Mouse (Mus musculus) hindbrain, embryonic 13.5 days (tissue): ENCODE results near the gene Pde10a. TPM values are rescaled to one million over a fixed set of nuclear protein-coding genes. Genes with fewer than 3 reads are reported as not detected.

Experiments used
- ATAC-seq: fragments of 200-750 bp; cut with Nextera tagmentation; 2 replicates; pipeline ENCODE4 v1.8.0; 2017; ENCODE audit warnings: moderate TSS enrichment; ENCODE audit not compliant: low FRiP score
- H3K27ac ChIP-seq: fragments of 300-500 bp; sonication (generic); 2 replicates; pipeline ENCODE4 v1.5.1; 2015; ENCODE audit warnings: inconsistent platforms, mild to moderate bottlenecking, moderate library complexity
- H3K27me3 ChIP-seq: fragments of 300-500 bp; sonication (generic); 2 replicates; pipeline ENCODE4 v1.6.1; 2015; ENCODE audit warnings: mild to moderate bottlenecking, inconsistent platforms
- H3K36me3 ChIP-seq: fragments of 300-500 bp; sonication (generic); 2 replicates; pipeline ENCODE4 v1.6.1; 2015; ENCODE audit warnings: mild to moderate bottlenecking, inconsistent platforms
- H3K4me1 ChIP-seq: fragments of 300-500 bp; sonication (generic); replicated peaks from 2 replicates; pipeline ENCODE4 v1.6.1; 2015; ENCODE audit warnings: inconsistent platforms
- H3K4me2 ChIP-seq: fragments of 300-500 bp; sonication (generic); 2 replicates; pipeline ENCODE4 v1.6.1; 2015; ENCODE audit warnings: inconsistent platforms, mild to moderate bottlenecking, moderate library complexity
- H3K4me3 ChIP-seq: fragments of 300-500 bp; sonication (generic); 2 replicates; pipeline ENCODE4 v1.5.1; 2015; ENCODE audit warnings: mild to moderate bottlenecking, inconsistent platforms
- H3K9ac ChIP-seq: fragments of 300-500 bp; sonication (generic); 2 replicates; pipeline ENCODE4 v1.6.1; 2015; ENCODE audit warnings: mild to moderate bottlenecking, inconsistent platforms
- H3K9me3 ChIP-seq: fragments of 300-500 bp; sonication (generic); 2 replicates; pipeline ENCODE4 v1.6.1; 2016; ENCODE audit warnings: inconsistent platforms
- WGBS: fragments of 180-500 bp; shearing (Covaris S2); methylation state at CpG from one replicate; pipeline ENCODE4 v1.1.7; 2015; 5-methylcytosine and 5-hydroxymethylcytosine counted together
- polyA plus RNA-seq: library from polyadenylated mRNA; unstranded; fragments of >200 nt; fragmentation: Nextera tagmentation; extraction: Ambion mirVana; gene quantifications from 2 replicates; pipeline ENCODE4 v1.2.1, GENCODE M21; 2015

Pde10a gene
- polyA plus RNA-seq, 1 experiment from 2014 or later, result 14.5 TPM

DNA sequence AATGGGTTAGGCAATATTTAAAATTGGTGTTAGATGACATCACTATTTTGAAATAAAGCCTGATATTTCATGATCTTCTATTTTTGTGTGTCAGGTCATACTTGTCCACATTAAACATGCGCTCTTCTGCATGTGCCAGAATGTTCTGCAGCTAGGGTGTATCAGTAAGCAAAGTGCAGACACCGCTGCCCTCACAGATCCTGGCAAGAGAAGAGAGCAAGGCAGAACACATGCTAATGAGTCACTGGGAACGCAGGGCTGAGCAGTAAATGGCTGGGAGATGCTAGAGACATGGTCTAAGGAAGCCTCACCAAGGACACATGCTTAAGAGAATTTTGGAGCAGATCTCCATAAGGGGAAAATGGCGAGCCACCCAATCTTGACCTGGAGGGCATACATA is 255.3 kb downstream of the Pde10a start:
- Histone ChIP-seq H3K27me3 (no peaks in the 10 kb centered on the region), H3K4me2 (no peak overlapping the region), H3K27ac (no peak overlapping the region), H3K36me3 (no peaks in the 10 kb centered on the region), H3K9ac (no peak overlapping the region), H3K4me3 (no peak overlapping the region), H3K4me1 (no peaks in the 10 kb centered on the region), H3K9me3 (no peaks in the 10 kb centered on the region)
- ATAC-seq, result no peak
- 90% methylated on average over 4 of the region's 4 CpGs for WGBS

DNA sequence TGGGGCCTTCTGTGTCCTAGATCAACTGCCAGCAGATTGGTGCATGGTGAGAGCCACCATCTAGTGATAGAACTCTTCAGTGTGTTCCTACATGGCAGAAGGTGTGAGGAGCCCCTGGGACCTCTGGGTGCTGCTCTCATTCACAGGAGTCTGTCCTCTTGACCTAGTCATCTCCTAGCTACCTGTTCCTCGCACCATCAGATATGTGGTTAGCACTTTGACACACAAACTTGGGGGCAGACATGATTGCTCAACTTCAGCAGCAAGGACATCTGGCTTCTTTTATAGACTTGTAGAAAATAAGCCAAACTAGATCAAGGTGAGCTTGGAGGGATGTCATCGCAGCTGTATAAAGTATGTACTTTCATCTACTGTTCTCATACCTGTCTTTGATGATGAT is 255.9 kb downstream of the Pde10a start:
- no peaks in the 10 kb centered on the region for H3K9me3 ChIP-seq
- no peaks in the 10 kb centered on the region for H3K4me1 ChIP-seq
- no peak for ATAC-seq
- no peak overlapping the region for H3K9ac ChIP-seq
- H3K36me3 ChIP-seq, result no peaks in the 10 kb centered on the region
- no peak overlapping the region for H3K27ac ChIP-seq
- H3K4me3 ChIP-seq, result no peak overlapping the region
- H3K4me2 ChIP-seq, result no peak overlapping the region
- 94% methylated on average over 2 of the region's 2 CpGs for WGBS
- H3K27me3 ChIP-seq, result no peaks in the 10 kb centered on the region

DNA sequence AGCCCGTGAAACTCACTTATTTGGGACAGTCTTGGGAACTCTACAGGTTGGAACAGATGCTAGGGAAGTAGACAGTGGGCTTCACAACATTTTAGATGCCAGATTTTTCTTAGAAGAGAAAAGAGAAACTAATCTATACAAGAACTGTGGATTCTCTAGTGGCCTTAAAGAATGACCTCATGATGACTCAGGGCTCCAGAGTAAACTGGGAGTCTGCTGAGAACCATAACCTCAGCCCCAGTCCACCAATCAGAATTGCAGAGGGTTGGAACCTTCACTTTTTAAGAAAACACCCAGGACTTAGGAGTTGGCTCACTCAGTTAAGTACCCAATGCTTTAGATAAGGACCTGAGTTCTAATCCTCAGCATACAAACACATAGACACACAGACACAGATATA is 256.4 kb downstream of the Pde10a start:
- H3K27ac ChIP-seq, result no peak overlapping the region
- no peaks in the 10 kb centered on the region for H3K27me3 ChIP-seq
- H3K4me3 ChIP-seq, result no peak overlapping the region
- H3K9me3 ChIP-seq, result no peaks in the 10 kb centered on the region
- H3K9ac ChIP-seq, result no peak overlapping the region
- no peaks in the 10 kb centered on the region for H3K4me1 ChIP-seq
- WGBS, result 86% methylated on average over 1 of the region's 1 CpGs
- ATAC-seq, result no peak
- H3K36me3 ChIP-seq, result no peaks in the 10 kb centered on the region
- no peak overlapping the region for H3K4me2 ChIP-seq

DNA sequence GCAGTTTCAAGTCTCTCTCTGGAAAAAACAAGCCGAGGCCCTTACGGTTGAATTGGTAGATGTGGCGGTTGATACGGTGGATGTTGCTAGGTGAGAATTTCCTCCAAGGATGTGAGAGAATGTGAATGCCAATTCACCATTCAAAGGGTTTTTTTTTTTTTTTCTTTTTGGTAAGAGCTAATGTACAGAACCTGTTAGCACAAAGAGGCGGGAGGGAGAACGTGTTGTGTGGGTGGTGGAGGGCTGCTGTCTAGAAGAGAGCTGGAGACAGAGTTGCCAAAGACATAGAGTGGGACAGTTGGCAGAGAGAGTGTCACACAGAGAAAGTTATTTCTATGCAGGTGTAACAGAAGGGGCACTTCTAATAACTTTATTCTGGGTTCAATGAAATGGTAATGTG is 260.7 kb downstream of the Pde10a start:
- no peak overlapping the region for H3K4me3 ChIP-seq
- H3K9me3 ChIP-seq, result no peaks in the 10 kb centered on the region
- no peak overlapping the region for H3K4me2 ChIP-seq
- no peaks in the 10 kb centered on the region for H3K36me3 ChIP-seq
- H3K27ac ChIP-seq, result no peak overlapping the region
- H3K4me1 ChIP-seq, result peaks cover 5% of the 10 kb centered on the region; the same call in 1 of the 2 replicates
- no peaks in the 10 kb centered on the region for H3K27me3 ChIP-seq
- WGBS, result 59% methylated on average over 6 of the region's 6 CpGs
- ATAC-seq, result no peak
- H3K9ac ChIP-seq, result no peak overlapping the region

DNA sequence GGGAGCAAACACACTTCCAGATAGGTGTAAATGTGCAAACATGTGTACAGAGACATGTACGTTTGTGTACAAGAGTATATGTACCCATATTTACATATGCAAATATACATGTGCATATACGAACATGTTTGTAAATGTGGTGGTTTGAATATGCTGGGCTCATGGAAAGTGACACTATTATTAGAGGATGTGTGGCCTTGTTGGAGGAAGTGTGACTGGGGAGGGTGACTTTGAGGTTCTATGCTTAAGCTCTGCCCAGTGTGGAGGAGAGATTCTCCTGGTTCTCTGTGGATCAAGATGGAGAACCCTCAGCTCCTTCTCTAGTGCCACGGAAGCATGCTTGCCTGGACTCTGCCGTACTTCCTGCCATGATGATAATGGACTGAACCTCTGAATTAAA is 261.3 kb downstream of the Pde10a start:
- no peak overlapping the region for H3K9ac ChIP-seq
- H3K36me3 ChIP-seq, result no peaks in the 10 kb centered on the region
- WGBS, result 94% methylated on average over 4 of the region's 4 CpGs
- no peak overlapping the region for H3K4me3 ChIP-seq
- no peak overlapping the region for H3K27ac ChIP-seq
- H3K4me2 ChIP-seq, result no peak overlapping the region
- no peaks in the 10 kb centered on the region for H3K9me3 ChIP-seq
- H3K27me3 ChIP-seq, result no peaks in the 10 kb centered on the region
- H3K4me1 ChIP-seq, result peaks cover 5% of the 10 kb centered on the region; the same call in 1 of the 2 replicates
- ATAC-seq, result no peak

DNA sequence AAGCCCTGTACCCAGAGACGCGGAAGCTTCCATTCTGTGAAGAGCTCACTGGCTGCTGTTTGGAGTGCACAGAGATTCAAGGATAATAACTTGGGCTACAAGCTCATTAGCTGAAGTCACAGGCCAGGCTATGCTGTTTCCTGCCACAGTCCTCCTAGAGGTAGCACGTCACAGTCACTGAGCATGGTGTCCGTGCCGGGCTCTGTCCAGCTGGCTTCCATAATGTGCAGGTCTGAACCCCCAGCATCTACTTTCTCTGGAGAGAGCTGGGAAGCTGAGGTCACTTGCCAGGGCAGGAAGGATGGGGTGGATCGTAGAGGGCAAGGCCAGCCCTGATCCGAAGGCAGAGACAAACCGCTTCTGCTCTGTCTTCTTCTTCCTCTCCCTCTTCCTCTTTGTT is 262.6 kb downstream of the Pde10a start:
- Histone ChIP-seq H3K27me3 (0 out of 2 replicates have a peak, but pooled peaks cover 5% of the 10 kb centered on the region), H3K27ac (no peak overlapping the region), H3K4me1 (peaks cover 5% of the 10 kb centered on the region; the same call in 1 of the 2 replicates), H3K9ac (no peak overlapping the region), H3K4me2 (no peak overlapping the region), H3K4me3 (no peak overlapping the region), H3K9me3 (no peaks in the 10 kb centered on the region), H3K36me3 (no peaks in the 10 kb centered on the region)
- no peak for ATAC-seq
- WGBS, result 56% methylated on average over 8 of the region's 8 CpGs

DNA sequence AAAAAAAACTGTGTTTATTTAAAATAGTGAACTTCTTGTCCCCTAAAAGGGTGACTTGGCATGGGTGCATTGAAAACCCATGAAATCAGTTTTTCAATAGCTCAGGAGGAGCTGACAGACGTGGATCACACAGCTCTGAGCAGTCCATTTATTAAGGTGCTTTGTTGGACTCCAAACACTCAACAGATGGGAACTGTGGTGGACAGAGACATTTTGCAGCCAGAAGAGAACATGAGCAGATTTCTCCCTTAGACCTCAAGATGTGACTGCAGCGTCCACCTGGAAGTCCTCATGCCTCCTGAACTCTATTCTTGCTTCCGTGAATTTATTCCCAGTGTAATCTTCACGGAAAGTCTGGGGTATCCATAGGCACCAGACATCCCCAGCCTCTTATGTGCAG is 266.4 kb downstream of the Pde10a start:
- no peak overlapping the region for H3K27ac ChIP-seq
- 66% methylated on average over 4 of the region's 4 CpGs for WGBS
- peaks cover 27% of the 10 kb centered on the region for H3K27me3 ChIP-seq
- H3K9ac ChIP-seq, result no peak overlapping the region
- no peak for ATAC-seq
- no peaks in the 10 kb centered on the region for H3K36me3 ChIP-seq
- H3K9me3 ChIP-seq, result no peaks in the 10 kb centered on the region
- H3K4me2 ChIP-seq, result no peak overlapping the region
- H3K4me3 ChIP-seq, result no peak overlapping the region
- H3K4me1 ChIP-seq, result peaks cover 5% of the 10 kb centered on the region; the same call in 1 of the 2 replicates

DNA sequence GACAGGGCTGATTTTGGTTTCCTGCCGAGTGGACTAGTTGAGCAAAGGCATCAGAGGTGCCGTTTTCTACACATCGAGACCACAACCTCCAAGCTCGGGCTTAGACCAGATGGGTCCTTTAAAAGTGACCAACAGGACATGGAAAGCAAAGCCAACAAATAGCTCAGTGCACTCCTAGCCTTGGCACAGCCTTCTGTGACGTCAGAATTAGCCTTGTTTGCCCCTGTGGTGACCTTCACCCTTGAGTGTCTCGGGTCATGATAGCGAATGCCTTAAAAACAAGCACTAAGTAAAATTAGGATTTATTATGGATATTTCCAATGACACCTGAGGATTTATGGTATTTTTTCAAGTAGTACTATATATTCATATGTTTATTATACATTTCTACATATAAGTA is 267.4 kb downstream of the Pde10a start:
- no peak overlapping the region for H3K4me2 ChIP-seq
- H3K36me3 ChIP-seq, result no peaks in the 10 kb centered on the region
- H3K4me3 ChIP-seq, result no peak overlapping the region
- peaks cover 2% of the 10 kb centered on the region; the same call in 1 of the 2 replicates for H3K4me1 ChIP-seq
- H3K27me3 ChIP-seq, result peaks cover 34% of the 10 kb centered on the region
- no peak overlapping the region for H3K9ac ChIP-seq
- WGBS, result 71% methylated on average over 7 of the region's 7 CpGs
- H3K9me3 ChIP-seq, result no peaks in the 10 kb centered on the region
- no peak for ATAC-seq
- H3K27ac ChIP-seq, result no peak overlapping the region

DNA sequence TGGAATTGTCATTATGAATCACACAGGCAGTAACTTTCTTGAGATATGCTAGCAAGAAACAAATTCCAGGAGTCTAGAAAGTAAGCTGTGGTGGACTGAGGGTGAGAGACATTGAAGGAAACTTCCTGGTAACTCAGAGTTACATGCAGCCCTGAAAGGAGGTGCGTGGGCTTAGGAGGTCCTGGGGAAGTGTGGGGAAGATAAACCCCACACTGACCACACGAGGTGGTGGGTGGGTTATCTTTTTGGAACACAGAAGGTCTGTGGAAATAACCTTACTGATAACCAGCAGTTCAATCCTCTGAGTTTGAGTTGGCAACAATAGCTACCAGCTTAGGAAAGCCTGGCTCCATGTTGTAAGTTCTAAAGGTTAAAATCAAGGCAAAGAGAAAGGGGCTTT is 272.5 kb downstream of the Pde10a start:
- H3K4me2 ChIP-seq, result no peak overlapping the region
- 22% methylated on average over 2 of the region's 2 CpGs for WGBS
- H3K27ac ChIP-seq, result no peak overlapping the region
- peaks cover 56% of the 10 kb centered on the region for H3K27me3 ChIP-seq
- no peaks in the 10 kb centered on the region for H3K9me3 ChIP-seq
- no peak overlapping the region for H3K4me3 ChIP-seq
- H3K9ac ChIP-seq, result no peak overlapping the region
- no peaks in the 10 kb centered on the region for H3K36me3 ChIP-seq
- H3K4me1 ChIP-seq, result peaks cover 15% of the 10 kb centered on the region
- ATAC-seq, result no peak

DNA sequence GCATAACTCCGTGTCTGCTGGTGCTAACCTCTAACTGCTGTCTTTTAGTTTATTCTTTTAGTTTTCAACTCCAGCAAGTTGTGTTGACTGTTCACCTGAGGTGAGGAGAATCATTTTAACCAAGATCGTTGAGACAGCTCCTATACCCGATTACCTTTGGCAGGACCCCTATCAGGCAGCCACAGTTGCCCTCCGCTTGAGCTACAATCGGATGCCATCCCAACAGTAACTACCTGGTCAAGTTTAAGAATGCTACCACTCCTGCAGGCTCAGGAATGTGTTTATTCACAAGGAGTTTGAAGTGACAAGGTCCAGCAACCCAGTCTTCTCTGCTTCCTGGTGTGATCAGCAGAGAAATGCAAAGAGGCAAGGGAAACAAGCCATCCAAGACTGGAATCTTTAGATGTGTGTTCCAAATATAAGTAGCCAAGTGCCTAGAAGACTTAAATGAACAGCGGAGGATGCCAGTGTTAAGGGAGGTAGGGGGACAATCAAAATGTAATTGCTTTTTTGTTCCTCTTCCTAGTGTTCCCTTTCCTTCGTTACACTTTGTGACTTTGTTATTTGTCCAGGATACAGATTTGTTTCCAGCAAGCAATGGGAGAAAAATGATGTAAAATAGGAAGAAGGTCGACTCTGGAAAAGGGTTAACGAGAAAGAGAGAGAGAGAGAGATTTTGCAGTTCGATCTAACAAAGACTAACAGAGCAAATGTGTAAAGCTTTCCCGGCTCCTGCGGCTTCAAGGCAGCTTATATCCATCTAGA is 273.5 kb downstream of the Pde10a start:
- Histone ChIP-seq H3K9ac (no peak overlapping the region), H3K9me3 (no peaks in the 10 kb centered on the region), H3K4me3 (no peak overlapping the region), H3K4me2 (no peak overlapping the region), H3K4me1 (peaks cover 26% of the 10 kb centered on the region), H3K27ac (no peak overlapping the region), H3K36me3 (no peaks in the 10 kb centered on the region), H3K27me3 (peaks cover 51% of the 10 kb centered on the region)
- no peak for ATAC-seq
- 2% methylated on average over 12 of the region's 12 CpGs for WGBS

DNA sequence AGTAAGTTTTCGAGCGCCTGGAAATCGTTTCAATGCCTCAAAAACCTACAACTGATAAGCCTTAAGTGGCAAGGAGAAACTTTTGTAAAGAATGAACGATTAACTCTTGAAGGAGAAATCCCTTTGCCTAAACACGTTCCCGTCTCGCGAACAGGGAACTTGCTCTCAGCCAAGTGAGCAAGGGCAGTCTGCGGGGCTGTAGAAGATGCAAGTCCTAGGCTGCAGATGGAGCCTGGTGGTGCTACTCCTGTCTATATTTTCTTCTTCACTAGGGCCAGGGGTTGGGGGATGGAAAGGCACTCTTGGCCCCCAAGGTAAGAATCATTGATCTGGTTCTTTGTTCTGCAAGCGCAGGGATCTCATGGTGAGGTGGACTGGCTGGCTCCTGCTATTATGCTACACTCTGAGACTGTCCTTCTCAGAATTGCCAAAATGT is 274.1 kb downstream of the Pde10a start:
- Histone ChIP-seq H3K36me3 (no peaks in the 10 kb centered on the region), H3K27ac (no peak overlapping the region), H3K9me3 (no peaks in the 10 kb centered on the region), H3K27me3 (peaks cover 51% of the 10 kb centered on the region), H3K4me1 (peaks cover 32% of the 10 kb centered on the region), H3K9ac (no peak overlapping the region), H3K4me2 (no peak overlapping the region), H3K4me3 (no peak overlapping the region)
- no peak for ATAC-seq
- 3% methylated on average over 10 of the region's 10 CpGs for WGBS

DNA sequence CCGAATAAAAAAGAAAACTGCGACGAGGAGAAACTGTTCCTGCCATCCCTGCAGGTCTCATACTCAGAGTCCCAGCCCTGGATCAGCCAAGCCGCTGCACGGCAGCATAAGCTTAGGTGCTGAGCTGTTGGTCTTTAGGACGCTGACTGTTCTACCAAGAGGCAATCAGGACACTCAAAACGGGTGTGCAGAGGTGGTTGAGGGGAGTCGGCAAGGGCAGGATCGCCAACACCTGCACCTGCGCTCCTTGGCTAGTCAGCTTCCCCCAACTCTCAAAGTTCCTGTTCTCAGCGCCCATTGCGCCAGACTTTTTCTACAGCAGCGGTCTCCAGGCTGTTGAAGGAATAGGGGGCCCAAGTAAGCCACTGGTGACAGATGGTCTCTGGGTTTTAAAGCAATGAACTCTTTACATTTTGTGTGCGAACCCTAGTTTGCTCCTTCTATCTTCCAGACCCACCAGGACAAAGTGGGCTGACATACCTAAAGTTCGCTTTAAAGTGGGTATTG is 274.8 kb downstream of the Pde10a start:
- peak overlapping the region; percentile 88 for H3K4me2 ChIP-seq

More for the DNA sequence above, 274.8 kb downstream of the Pde10a start:
- Histone ChIP-seq H3K36me3 (no peaks in the 10 kb centered on the region), H3K9ac (no peak overlapping the region), H3K27ac (no peak overlapping the region), H3K9me3 (no peaks in the 10 kb centered on the region), H3K4me1 (peaks cover 39% of the 10 kb centered on the region), H3K4me3 (peak overlapping the region; percentile 87), H3K27me3 (peaks cover 46% of the 10 kb centered on the region)
- WGBS, result 3% methylated on average over 15 of the region's 15 CpGs
- ATAC-seq, result no peak
